Mouse (Mus musculus) liver, adult 2 months (tissue): ENCODE results near the gene Ubxn6. TPM values are rescaled to one million over a fixed set of nuclear protein-coding genes. Genes with fewer than 3 reads are reported as not detected.

ENCODE experiments used
- DNase-seq: peaks from one replicate; pipeline ENCODE4 v3.0.0-alpha.2; 2011; ENCODE audit warnings: low read depth, low spot score; ENCODE audit errors: extremely low read depth
- H3K27ac ChIP-seq: fragments of 200-500 bp; replicated peaks from 2 replicates; pipeline ENCODE4 v1.5.1; 2012; ENCODE audit warnings: low read depth, mild to moderate bottlenecking, control low read depth, inconsistent platforms, low read length; ENCODE audit not compliant: insufficient read depth
- H3K27me3 ChIP-seq: fragments of 200-500 bp; 2 replicates; pipeline ENCODE4 v1.6.1; 2012; ENCODE audit warnings: mild to moderate bottlenecking, moderate library complexity, low read length, inconsistent platforms; ENCODE audit not compliant: control insufficient read depth, insufficient read depth
- H3K36me3 ChIP-seq: fragments of 200-500 bp; 2 replicates; pipeline ENCODE4 v1.6.1; 2012; ENCODE audit warnings: low read length, inconsistent platforms; ENCODE audit not compliant: control insufficient read depth, insufficient read depth
- H3K4me1 ChIP-seq: fragments of 200-500 bp; 2 replicates; pipeline ENCODE4 v1.6.1; 2011; ENCODE audit warnings: low read length; ENCODE audit not compliant: control insufficient read depth, insufficient read depth
- H3K4me3 ChIP-seq: fragments of 200-500 bp; 2 replicates; pipeline ENCODE4 v1.5.1; 2011; ENCODE audit warnings: low read depth, mild to moderate bottlenecking, control low read depth, low read length, moderate library complexity; ENCODE audit not compliant: insufficient read depth
- H3K79me2 ChIP-seq: fragments of 200-500 bp; 2 replicates; pipeline ENCODE4 v1.6.1; 2012; ENCODE audit warnings: inconsistent platforms, mild to moderate bottlenecking, low read length, moderate library complexity; ENCODE audit not compliant: control insufficient read depth, insufficient read depth
- H3K9ac ChIP-seq: fragments of 200-500 bp; 2 replicates; pipeline ENCODE4 v1.6.1; 2012; ENCODE audit warnings: low read depth, mild to moderate bottlenecking, control low read depth, inconsistent platforms, low read length
- CTCF ChIP-seq: fragments of 200-500 bp; IDR thresholded peaks from 2 replicates; pipeline ENCODE4 v1.5.1; 2011; ENCODE audit warnings: low read depth, low read length, control low read depth
- POLR2A ChIP-seq: fragments of 200-500 bp; IDR thresholded peaks from 2 replicates; pipeline ENCODE4 v1.6.1; 2011; ENCODE audit warnings: low read length, control low read depth; ENCODE audit not compliant: insufficient read depth; ENCODE audit errors: extremely low read depth
- WGBS: fragments of 180-500 bp; shearing (Covaris S2); methylation state at CpG from one replicate; pipeline ENCODE4 v1.1.7; 2018; 5-methylcytosine and 5-hydroxymethylcytosine counted together
- polyA plus RNA-seq: library from polyadenylated mRNA; depleted of rRNA; stranded (reverse); fragments of >200 nt; gene quantifications from 2 replicates; pipeline ENCODE4 v1.2.3, GENCODE M21; 2012
- total RNA-seq: library from RNA; depleted of rRNA; stranded (reverse); fragments of >200 nt; gene quantifications from 2 replicates; pipeline ENCODE4 v1.2.3, GENCODE M21; 2014

Gene Ubxn6
- total and polyA plus RNA-seq, 2 experiments: 34.9 to 55.8 TPM

GRCm38 (mm10) chr17:56103465-56104285 is 28.8 kb upstream of the Ubxn6 start:
- H3K9ac ChIP-seq: no peak overlapping the region
- no peaks in the 10 kb centered on the region for H3K79me2 ChIP-seq
- H3K4me1 ChIP-seq: peaks cover 8% of the 10 kb centered on the region
- no peak for TF ChIP-seq CTCF
- TF ChIP-seq POLR2A: 0 out of 2 replicates have a peak, but pooled peaks have one; percentile 18
- H3K27me3 ChIP-seq: no peaks in the 10 kb centered on the region
- WGBS: 94% methylated on average over 8 of the region's 8 CpGs
- H3K36me3 ChIP-seq: no peaks in the 10 kb centered on the region
- no peak overlapping the region for H3K4me3 ChIP-seq
- no peak for DNase-seq
- H3K27ac ChIP-seq: no peak overlapping the region

GRCm38 (mm10) chr17:56102927-56103326 is 28.1 kb upstream of the Ubxn6 start:
- WGBS: 97% methylated on average over 9 of the region's 9 CpGs
- no peaks in the 10 kb centered on the region for H3K27me3 ChIP-seq
- no peak overlapping the region for H3K9ac ChIP-seq
- peaks cover 5% of the 10 kb centered on the region for H3K4me1 ChIP-seq
- H3K36me3 ChIP-seq: no peaks in the 10 kb centered on the region
- no peak for TF ChIP-seq CTCF
- TF ChIP-seq POLR2A: no peak
- DNase-seq: no peak
- no peak overlapping the region for H3K4me3 ChIP-seq
- no peaks in the 10 kb centered on the region for H3K79me2 ChIP-seq
- no peak overlapping the region for H3K27ac ChIP-seq

GRCm38 (mm10) chr17:56102158-56102557 is 27.3 kb upstream of the Ubxn6 start:
- H3K36me3 ChIP-seq: no peaks in the 10 kb centered on the region; the same call in 1 of the 2 replicates
- no peak for TF ChIP-seq CTCF
- 96% methylated on average over 5 of the region's 5 CpGs for WGBS

GRCm38 (mm10) chr17:56100811-56101210 is 26.0 kb upstream of the Ubxn6 start:
- H3K36me3 ChIP-seq: peaks cover 2% of the 10 kb centered on the region; the same call in 1 of the 2 replicates
- H3K4me3 ChIP-seq: no peak overlapping the region
- H3K4me1 ChIP-seq: peaks cover 5% of the 10 kb centered on the region
- H3K79me2 ChIP-seq: no peaks in the 10 kb centered on the region
- H3K9ac ChIP-seq: no peak overlapping the region
- H3K27ac ChIP-seq: no peak overlapping the region
- WGBS: 47% methylated on average over 3 of the region's 3 CpGs
- DNase-seq: peak; percentile 81
- no peaks in the 10 kb centered on the region for H3K27me3 ChIP-seq
- no peak for TF ChIP-seq CTCF
- TF ChIP-seq POLR2A: no peak

More at GRCm38 (mm10) chr17:56102158-56102557, 27.3 kb upstream of the Ubxn6 start:
- H3K27me3 ChIP-seq: no peaks in the 10 kb centered on the region
- H3K4me1 ChIP-seq: peaks cover 5% of the 10 kb centered on the region
- H3K27ac ChIP-seq: no peak overlapping the region
- H3K79me2 ChIP-seq: no peaks in the 10 kb centered on the region
- no peak overlapping the region for H3K9ac ChIP-seq
- H3K4me3 ChIP-seq: no peak overlapping the region
- DNase-seq: no peak

- Histone ChIP-seq H3K27me3 (no peaks in the 10 kb centered on the region), H3K9ac (no peak overlapping the region), H3K4me3 (no peak overlapping the region), H3K36me3 (peaks cover 10% of the 10 kb centered on the region; the same call in 1 of the 2 replicates), H3K79me2 (no peaks in the 10 kb centered on the region), H3K4me1 (peaks cover 5% of the 10 kb centered on the region), H3K27ac (no peak overlapping the region)
- no peak for TF ChIP-seq POLR2A
- peak; percentile 63 for TF ChIP-seq CTCF
- DNase-seq: peak; percentile 87
- 58% methylated on average over 15 of the region's 15 CpGs for WGBS
Observed at GRCm38 (mm10) chr17:56098711-56099572, 24.1 kb upstream of the Ubxn6 start.
